Mouse (Mus musculus) lung, postnatal 0 days (tissue): ENCODE measurements at regions not wholly inside any gene's neighbourhood (a gene's known extent, or its start where the extent isn't known, plus 50 kb on each side); places are given as distances from the start of the nearest gene placed in this dataset.

Experiments
- CTCF ChIP-seq: IDR thresholded peaks from 2 replicates; pipeline ENCODE4 v1.5.1; 2016; ENCODE audit warnings: antibody characterized with exemption, mild to moderate bottlenecking
- EP300 ChIP-seq: IDR thresholded peaks from 2 replicates; pipeline ENCODE4 v1.6.1; 2016; ENCODE audit warnings: antibody characterized with exemption, mild to moderate bottlenecking, control low read depth

- TF ChIP-seq CTCF (no peak), EP300 (no peak)
These were observed 660.2 kb upstream of the Pou3f3 start for GRCm38 (mm10) chr1:42035371-42035770.
